Mouse (Mus musculus) cerebellum, adult 18-20 months (tissue): ENCODE results near the gene Acadm.

Experiments used
- DNase-seq, 2 experiments: peaks; one replicate each; pipeline ENCODE4 v3.0.0; 2021

Gene Acadm

DNA sequence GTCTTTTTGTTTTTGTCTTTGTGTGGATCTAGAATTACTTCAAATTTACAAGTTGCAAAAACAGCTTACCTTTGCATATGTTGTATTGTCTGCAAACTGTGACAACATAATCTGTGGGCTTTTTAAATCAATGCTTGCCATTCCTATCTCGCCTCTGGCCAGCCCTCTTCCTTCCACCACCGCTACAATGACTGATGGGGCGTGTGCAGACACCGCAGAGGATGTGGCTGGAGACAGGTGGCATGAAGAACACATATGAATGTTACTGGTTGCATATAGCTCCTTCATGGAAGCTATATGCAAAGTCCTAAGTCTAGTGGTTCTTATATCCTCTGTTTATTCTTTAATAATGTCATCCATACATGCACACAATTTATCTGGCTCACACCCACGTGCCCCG, 47.2 kb downstream of the Acadm start:
- no peak for DNase-seq

DNA sequence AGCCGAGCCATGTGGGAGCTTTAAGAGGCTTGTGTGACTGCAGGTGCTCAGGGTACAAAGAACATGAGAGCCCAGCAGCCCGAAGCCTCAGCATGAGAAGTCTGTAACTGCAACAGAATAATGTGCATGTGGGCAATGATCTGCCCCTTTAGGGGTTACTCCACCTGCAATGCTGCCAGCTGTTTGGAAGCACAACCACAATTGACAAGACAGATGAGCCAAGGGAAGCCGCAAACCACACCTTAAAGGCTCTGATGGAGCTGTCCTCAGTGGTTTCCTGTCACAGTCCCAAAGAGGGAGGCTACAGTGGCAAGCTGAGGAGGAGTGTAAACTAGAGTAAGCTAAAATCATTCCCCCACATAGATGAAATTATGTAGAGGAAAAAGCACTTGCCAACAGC, 49.0 kb downstream of the Acadm start:
- DNase-seq = no peak

DNA sequence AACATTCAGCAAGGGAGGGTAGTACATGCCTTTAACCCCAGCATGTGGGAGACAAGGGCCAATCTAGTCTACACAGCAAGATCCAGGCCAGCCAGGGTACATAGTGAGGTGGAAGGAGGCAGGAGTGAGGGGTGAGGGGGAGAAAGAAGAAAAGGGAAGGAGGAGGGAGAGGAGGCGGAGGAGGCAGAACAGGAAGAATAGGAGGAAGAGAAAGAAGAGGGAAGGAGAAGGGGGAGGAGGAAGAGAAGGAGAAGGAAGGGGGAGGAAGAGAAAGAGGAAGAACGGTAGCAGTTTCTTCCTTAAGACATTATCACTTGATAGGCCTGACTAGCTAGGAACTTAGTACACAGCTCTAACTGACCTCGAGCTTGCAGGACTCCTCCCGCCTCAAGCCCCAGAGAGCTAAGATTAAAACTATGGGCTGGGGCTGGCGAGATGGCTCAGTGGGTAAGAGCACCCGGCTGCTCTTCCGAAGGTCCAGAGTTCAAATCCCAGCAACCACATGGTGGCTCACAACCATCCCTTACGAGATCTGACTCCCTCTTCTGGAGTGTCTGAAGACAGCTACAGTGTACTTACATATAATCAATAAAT, 55.1 kb downstream of the Acadm start:
- DNase-seq = no peak

DNA sequence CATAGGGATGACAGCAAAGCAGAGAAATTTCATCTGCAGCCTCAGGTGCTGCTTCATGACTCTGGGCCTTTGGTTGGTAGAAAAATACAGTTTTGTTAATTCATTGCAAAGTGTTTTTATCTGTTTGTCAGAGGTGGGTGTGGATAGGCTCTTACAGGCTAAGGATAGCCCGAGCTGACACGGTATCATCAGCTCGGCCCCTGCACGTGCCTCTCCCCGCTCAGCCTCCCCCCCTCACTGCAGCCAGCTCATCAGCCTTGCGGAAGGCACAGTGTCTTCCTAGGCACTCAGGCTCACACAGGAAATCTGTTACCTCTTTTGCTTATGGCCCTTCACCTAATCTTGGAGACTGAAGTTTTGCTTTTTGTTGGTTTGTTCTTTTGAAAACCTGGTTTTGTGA, 56.3 kb downstream of the Acadm start:
- no peak for DNase-seq

DNA sequence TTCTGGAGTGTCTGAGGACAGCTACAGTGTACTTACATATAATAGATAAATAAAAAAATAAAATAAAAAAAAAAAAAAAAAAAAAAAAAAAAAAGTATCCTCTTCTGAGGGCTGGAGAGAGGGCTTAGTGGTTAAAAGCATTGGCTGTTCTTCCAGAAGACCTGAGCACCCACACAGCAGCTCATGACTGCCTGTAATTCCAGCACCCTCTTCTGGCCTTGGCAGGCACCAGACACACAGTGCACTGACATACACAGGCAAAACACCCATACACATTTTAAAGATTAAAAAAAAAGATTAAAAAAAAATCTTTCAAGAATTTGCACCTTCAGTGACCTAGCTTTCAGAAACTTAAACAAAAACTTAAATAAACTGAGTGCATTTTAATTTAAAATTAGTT, 58.1 kb downstream of the Acadm start:
- no peak for DNase-seq
